Mouse (Mus musculus) erythroblast, embryonic 14.5 days (primary cell): ENCODE data around the gene Hspb8.
"Not testable (repeated sequence)": the region's sequence is repeated elsewhere in the genome, so short reads cannot be mapped to it uniquely, and the experiment has no call there.

Experiments
- GATA1 ChIP-seq: IDR thresholded peaks from 2 replicates; pipeline ENCODE4 v1.6.1; 2012; ENCODE audit warnings: low read length, inconsistent platforms, mixed read lengths
- TAL1 ChIP-seq: IDR thresholded peaks from 3 replicates; pipeline ENCODE4 v1.6.1; 2012; ENCODE audit warnings: low read length, inconsistent platforms, mixed read lengths

DNA sequence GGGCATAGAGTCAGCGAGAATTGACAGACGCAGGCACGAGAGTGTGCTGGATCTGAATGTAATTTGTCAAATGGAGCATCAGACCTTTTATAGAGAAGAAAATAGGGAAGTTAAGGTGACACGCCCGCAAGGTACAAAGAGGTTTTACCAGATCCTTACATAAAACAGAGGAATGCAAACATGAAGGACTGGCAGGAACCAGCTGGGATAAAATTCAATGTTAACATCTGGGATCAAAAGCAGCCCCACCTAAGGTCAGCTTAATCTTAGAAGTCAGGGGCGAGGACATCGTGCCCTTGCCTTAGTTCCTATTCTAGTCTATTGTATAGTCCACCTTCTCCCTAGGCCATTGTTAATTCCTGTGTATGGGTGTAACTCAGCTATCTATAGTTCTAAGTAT, 40.0 kb downstream of the Hspb8 start:
- not testable (repeated sequence) for TF ChIP-seq GATA1, TAL1
